28 mouse cellular contexts compared by ENCODE assay signal in genomic region chr13:54115779-54116178, GRCm38 (mm10). TPM values are rescaled to one million over a fixed set of nuclear protein-coding genes. Genes with fewer than 3 reads are reported as not detected.
DNase-seq lines count a peak whose midpoint lies in the region; ATAC-seq and TF ChIP-seq lines count a peak whose summit lies in the region.
"Had no signal": no experiment of that assay in that cellular context is flagged by ENCODE, and none has a peak within 500 bp of the region (broad histone marks: within the 10 kb centered on the region; RNA-seq: fewer than 3 reads in every experiment).

No protein-coding gene starts in this region.

- no peaks in the 10 kb centered on the region for H3K27me3 ChIP-seq in heart, adult 2 months (ENCODE audit: control insufficient read depth, insufficient read depth, low read length)
- H3K27me3 ChIP-seq in midbrain, embryonic 10.5 days (ENCODE audit: low read depth, poor library complexity, severe bottlenecking), result no peaks in the 10 kb centered on the region; the same call in 1 of the 2 replicates
- no peaks in the 10 kb centered on the region for H3K27me3 ChIP-seq in midbrain, embryonic 14.5 days (ENCODE audit: control insufficient read depth, insufficient read depth, low read length)
- H3K27me3 ChIP-seq: forebrain, embryonic 15.5 days; hindbrain, embryonic 12.5 days; hindbrain, embryonic 15.5 days had no signal

- no peak for TF ChIP-seq POLR2A in heart, adult 2 months (IDR thresholded peaks at IDR 0.05; ENCODE audit: insufficient read depth, low read depth, low read length)

- peak; percentile 94 for DNase-seq in heart, adult 11 months
- no peak for DNase-seq in heart, adult 2 months
- no peak for DNase-seq in midbrain, embryonic 10.5 days (ENCODE audit: low spot score)
- no peak for DNase-seq in midbrain, embryonic 14.5 days
- DNase-seq in testis, postnatal 14 days (ENCODE audit: low spot score), result no peak
- DNase-seq in gastrocnemius, adult 2 months, result no peak
- DNase-seq: adrenal gland, postnatal 10 days; adrenal gland, postnatal 36 days; B cell, adult 2 months; cerebellum, adult 11-12 months; cerebellum, adult 8-10 months; cerebellum, postnatal 36 days; embryo, embryonic 11 days; gastrocnemius, postnatal 10 days; gastrocnemius, postnatal 36 days; heart, postnatal 14 days had no signal

- peaks cover 10% of the 10 kb centered on the region for H3K9me3 ChIP-seq in midbrain, embryonic 10.5 days (replicated peaks)
- H3K9me3 ChIP-seq in midbrain, embryonic 14.5 days (ENCODE audit: control insufficient read depth, low read length), result no peaks in the 10 kb centered on the region
- H3K9me3 ChIP-seq: embryonic facial prominence, embryonic 13.5 days; forebrain, embryonic 15.5 days; G1E; heart, embryonic 15.5 days; hindbrain, embryonic 15.5 days had no signal

- H3K4me3 ChIP-seq in heart, adult 2 months, result no peak overlapping the region
- H3K4me3 ChIP-seq in midbrain, embryonic 10.5 days, result no peak overlapping the region
- no peak overlapping the region for H3K4me3 ChIP-seq in midbrain, embryonic 14.5 days (replicated peaks; ENCODE audit: low read depth, low read length)
- H3K4me3 ChIP-seq in brown adipose tissue, adult 24 weeks (ENCODE audit: insufficient read depth, low read depth, low read length), result no peak overlapping the region
- H3K4me3 ChIP-seq in gastrocnemius, adult 2 months, result no peak overlapping the region
- H3K4me3 ChIP-seq: embryonic facial prominence, embryonic 10.5 days; embryonic facial prominence, embryonic 13.5 days; erythroblast, embryonic 14.5 days; forebrain, embryonic 12.5 days; forebrain, embryonic 15.5 days; heart, embryonic 12.5 days; heart, embryonic 15.5 days; hindbrain, embryonic 12.5 days; hindbrain, embryonic 15.5 days had no signal

- H3K4me1 ChIP-seq in heart, adult 2 months (ENCODE audit: control insufficient read depth, insufficient read depth, low read length), result peaks cover 6% of the 10 kb centered on the region
- H3K4me1 ChIP-seq in midbrain, embryonic 10.5 days, result peaks cover 7% of the 10 kb centered on the region
- H3K4me1 ChIP-seq in midbrain, embryonic 14.5 days (ENCODE audit: control insufficient read depth, insufficient read depth, low read length), result no peaks in the 10 kb centered on the region
- H3K4me1 ChIP-seq in brown adipose tissue, adult 24 weeks (ENCODE audit: control insufficient read depth, insufficient read depth, insufficient read length, low read length), result peaks cover 8% of the 10 kb centered on the region; the same call in 1 of the 2 replicates
- H3K4me1 ChIP-seq: embryonic facial prominence, embryonic 10.5 days; embryonic facial prominence, embryonic 13.5 days; heart, embryonic 12.5 days; heart, embryonic 15.5 days; hindbrain, embryonic 15.5 days had no signal

- 62% methylated on average over 6 of the region's 6 CpGs for WGBS in heart, adult 2 months
- 89% methylated on average over 6 of the region's 6 CpGs for WGBS in midbrain, embryonic 10.5 days
- WGBS in midbrain, embryonic 14.5 days, result 90% methylated on average over 6 of the region's 6 CpGs

- no peaks in the 10 kb centered on the region for H3K36me3 ChIP-seq in heart, adult 2 months (ENCODE audit: control insufficient read depth, insufficient read depth, low read length)
- no peaks in the 10 kb centered on the region for H3K36me3 ChIP-seq in midbrain, embryonic 10.5 days
- no peaks in the 10 kb centered on the region for H3K36me3 ChIP-seq in midbrain, embryonic 14.5 days (ENCODE audit: control insufficient read depth, insufficient read depth, low read length)
- H3K36me3 ChIP-seq: embryonic facial prominence, embryonic 10.5 days; embryonic facial prominence, embryonic 13.5 days; forebrain, embryonic 12.5 days; forebrain, embryonic 15.5 days; G1E; heart, embryonic 12.5 days; heart, embryonic 15.5 days; hindbrain, embryonic 12.5 days; hindbrain, embryonic 15.5 days had no signal

- H3K9ac ChIP-seq in heart, adult 2 months (ENCODE audit: low read depth, low read length), result no peak overlapping the region
- H3K9ac ChIP-seq in midbrain, embryonic 14.5 days (replicated peaks; ENCODE audit: low read length), result no peak overlapping the region
- H3K9ac ChIP-seq: embryonic facial prominence, embryonic 13.5 days; forebrain, embryonic 12.5 days; forebrain, embryonic 15.5 days; heart, embryonic 12.5 days; heart, embryonic 15.5 days; hindbrain, embryonic 12.5 days; hindbrain, embryonic 15.5 days had no signal

- H3K4me2 ChIP-seq in midbrain, embryonic 14.5 days (ENCODE audit: low read length), result no peak overlapping the region
- H3K4me2 ChIP-seq: embryonic facial prominence, embryonic 13.5 days; forebrain, embryonic 12.5 days; forebrain, embryonic 15.5 days; heart, embryonic 12.5 days; heart, embryonic 15.5 days; hindbrain, embryonic 12.5 days; hindbrain, embryonic 15.5 days had no signal

- no peak for ATAC-seq in midbrain, embryonic 14.5 days (ENCODE audit: low FRiP score, low TSS enrichment)
- ATAC-seq: forebrain, embryonic 15.5 days; Patski had no signal

- no peak for TF ChIP-seq CTCF in heart, adult 2 months (IDR thresholded peaks at IDR 0.05)
- TF ChIP-seq CTCF in gastrocnemius, adult 2 months (IDR thresholded peaks at IDR 0.05), result no peak

- no peaks in the 10 kb centered on the region for H3K79me2 ChIP-seq in heart, adult 2 months (replicated peaks; ENCODE audit: control insufficient read depth, insufficient read depth, low read length)

- TF ChIP-seq EP300 in heart, adult 2 months (IDR thresholded peaks at IDR 0.05; ENCODE audit: insufficient read depth, low read depth, low read length), result no peak

- intact Hi-C loops in heart, adult 2 months (cut with DNase I), result loop anchor here (2.0 kb wide), 1 partner anchor 255 kb away; the partner anchor contains the start of gene Cplx2
- intact Hi-C loops in gastrocnemius, adult 2 months (cut with DNase I), result loop anchor here (2.0 kb wide), 1 partner anchor 127 kb away; no protein-coding TSS in a partner anchor

- H3K27ac ChIP-seq in heart, adult 2 months, result no peak overlapping the region
- peak overlapping the region; percentile 28; the same call in 1 of the 2 replicates for H3K27ac ChIP-seq in midbrain, embryonic 10.5 days (replicated peaks)
- H3K27ac ChIP-seq in midbrain, embryonic 14.5 days (replicated peaks; ENCODE audit: low read depth, low read length), result no peak overlapping the region
- peak overlapping the region; percentile 99; the same call in 1 of the 2 replicates for H3K27ac ChIP-seq in brown adipose tissue, adult 24 weeks (replicated peaks; ENCODE audit: low read depth, low read length)
- no peak overlapping the region for H3K27ac ChIP-seq in gastrocnemius, adult 2 months
- H3K27ac ChIP-seq: embryonic facial prominence, embryonic 10.5 days; embryonic facial prominence, embryonic 13.5 days; forebrain, embryonic 12.5 days; forebrain, embryonic 15.5 days; heart, embryonic 15.5 days; hindbrain, embryonic 12.5 days; hindbrain, embryonic 15.5 days had no signal

RNA-seq across cellular contexts. Expression of gene Sfxn1, which starts 44.1 kb away (rescaled TPM):
- 1 to 10 TPM; 8.1 to 8.5 TPM for total RNA-seq in heart, adult 2 months (2021)
- 6.8 and 7.9 TPM in 2 replicates for polyA plus RNA-seq in heart, adult 2 months (2012; rRNA removed)
- 83.2 and 86.2 TPM in 2 replicates for polyA plus RNA-seq in midbrain, embryonic 10.5 days (2016; fragmentation: Nextera tagmentation; extraction: Ambion mirVana)
- polyA plus RNA-seq in midbrain, embryonic 14.5 days (2014; fragmentation: Nextera tagmentation; extraction: Ambion mirVana), result 107 and 115 TPM in 2 replicates
- polyA plus RNA-seq in brown adipose tissue, adult 24 weeks (2012; ENCODE audit: insufficient read depth, insufficient read length, missing spikeins), result 109 and 122 TPM in 2 replicates
- 1 to 10 TPM; 1.6 to 2.6 TPM for total RNA-seq in gastrocnemius, adult 2 months (2021)

Comparison
In these comparisons a context has a peak if more than half of its experiments do, and no peak if none do; other contexts are left out.
1. H3K27ac ChIP-seq: peak in midbrain, embryonic 10.5 days (single experiment) and brown adipose tissue, adult 24 weeks (single experiment); none in heart, adult 2 months (single experiment), midbrain, embryonic 14.5 days (single experiment) and gastrocnemius, adult 2 months (single experiment).